Mouse (Mus musculus): ENCODE data around the gene Fam19a2. TPM values are rescaled to one million over a fixed set of nuclear protein-coding genes. Genes with fewer than 3 reads are reported as not detected.

Fam19a2 gene
- polyA plus RNA-seq, 1 experiment, result 0.01 TPM

DNA sequence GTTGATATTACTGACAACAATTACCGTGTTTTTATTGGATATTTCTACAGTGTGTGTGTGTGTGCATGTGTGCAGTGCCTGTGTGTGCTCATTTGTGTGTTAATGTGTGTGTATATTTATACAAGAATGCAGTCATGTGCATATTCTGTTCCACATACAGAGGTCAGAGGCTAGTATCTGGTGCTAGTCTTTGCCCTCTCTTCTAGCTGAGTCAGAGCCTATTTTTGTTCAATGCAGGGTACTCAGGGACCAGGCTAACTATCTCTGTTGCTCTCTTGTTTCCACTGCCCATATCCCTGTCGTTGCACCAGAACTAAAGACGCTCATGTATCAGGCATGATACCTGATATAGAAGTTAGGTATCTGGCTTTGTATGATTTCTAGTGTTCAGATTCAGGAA, 251.0 kb downstream of the Fam19a2 start:
- Histone ChIP-seq H3K36me3 (ENCODE audit: control insufficient read depth, insufficient read depth) (no peaks in the 10 kb centered on the region), H3ac (ENCODE audit: control insufficient read depth, insufficient read length) (no peak overlapping the region), H3K27me3 (ENCODE audit: control insufficient read depth, insufficient read depth, insufficient read length) (no peaks in the 10 kb centered on the region), H3K4me3 (no peak overlapping the region), H3K79me2 (ENCODE audit: control insufficient read depth, insufficient read depth) (no peaks in the 10 kb centered on the region), H3K4me2 (ENCODE audit: low read depth) (no peak overlapping the region)
- no peak for TF ChIP-seq MYOG (IDR thresholded peaks at IDR 0.05; ENCODE audit: control insufficient read depth in 1 of 3, insufficient read depth in 1 of 3, insufficient read length in 2 of 3, low read depth in 2 of 3)
- no peak for TF ChIP-seq MAX (IDR thresholded peaks at IDR 0.05; ENCODE audit: low read depth)
- no peak for TF ChIP-seq MYOD1 (IDR thresholded peaks at IDR 0.05; ENCODE audit: control insufficient read depth in 1 of 3, insufficient read length in 2 of 3, low read depth in 2 of 3)
- TF ChIP-seq POLR2A (IDR thresholded peaks at IDR 0.05; ENCODE audit: insufficient read length, low read depth), result no peak
- no peak for TF ChIP-seq TCF3 (IDR thresholded peaks at IDR 0.05; ENCODE audit: insufficient read length, low read depth)

DNA sequence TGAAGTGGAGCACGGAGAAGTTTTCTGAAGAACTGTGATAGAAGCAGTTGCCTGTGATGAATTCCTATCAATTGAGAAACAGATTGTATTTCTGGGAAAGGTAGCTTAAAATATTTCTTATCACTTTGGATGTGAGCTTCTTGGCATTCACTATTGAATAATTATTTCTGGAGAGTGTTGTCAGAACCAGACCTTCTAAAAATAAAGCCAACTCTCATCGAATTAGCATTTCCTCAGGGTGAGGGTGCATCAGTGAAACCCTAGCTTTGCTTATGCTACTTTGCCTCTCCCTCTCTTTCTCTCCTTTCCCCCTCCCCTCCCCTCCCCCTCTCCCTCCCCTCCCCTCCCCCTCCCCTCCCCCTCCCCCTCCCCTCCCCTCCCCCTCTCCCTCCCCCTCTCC, 256.8 kb downstream of the Fam19a2 start:
- Histone ChIP-seq H3ac (ENCODE audit: control insufficient read depth, insufficient read length) (no peak overlapping the region), H3K27me3 (ENCODE audit: control insufficient read depth, insufficient read depth, insufficient read length) (no peaks in the 10 kb centered on the region)
- no peak for TF ChIP-seq TCF12 (IDR thresholded peaks at IDR 0.05; ENCODE audit: insufficient read depth, poor library complexity, severe bottlenecking)
- TF ChIP-seq CEBPB (IDR thresholded peaks at IDR 0.05; ENCODE audit: insufficient read depth, poor library complexity, severe bottlenecking), result no peak
- TF ChIP-seq MYOD1 (IDR thresholded peaks at IDR 0.05; ENCODE audit: control insufficient read depth in 1 of 3, insufficient read length in 2 of 3, low read depth in 2 of 3), result no peak
- TF ChIP-seq SRF (IDR thresholded peaks at IDR 0.05; ENCODE audit: control insufficient read depth, insufficient read length, low read depth), result no peak

DNA sequence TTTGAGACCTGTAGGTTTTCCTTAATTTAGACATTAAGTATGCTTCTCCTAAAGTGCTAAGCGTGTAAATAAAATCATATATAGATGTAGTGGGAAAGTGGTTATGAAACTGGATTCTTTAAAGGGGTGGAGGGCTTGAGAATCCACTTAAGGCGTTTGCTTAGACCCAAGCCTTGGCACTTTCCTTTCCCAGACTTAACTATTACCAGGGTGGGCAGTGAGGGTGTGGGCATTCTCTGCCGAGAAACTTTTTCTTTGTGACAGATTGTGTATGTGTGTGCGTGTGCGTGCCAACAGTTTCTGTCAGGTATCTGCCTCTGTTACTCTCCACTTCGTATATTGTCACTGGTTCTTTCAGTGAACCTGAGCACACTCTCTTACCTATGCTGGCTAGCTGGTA, 257.4 kb downstream of the Fam19a2 start:
- Histone ChIP-seq H3K27me3 (ENCODE audit: control insufficient read depth, insufficient read depth, insufficient read length) (no peaks in the 10 kb centered on the region), H3K36me3 (ENCODE audit: control insufficient read depth, insufficient read depth) (no peaks in the 10 kb centered on the region), H3K79me2 (ENCODE audit: control insufficient read depth, insufficient read depth) (no peaks in the 10 kb centered on the region), H3K4me3 (no peak overlapping the region), H3K4me2 (ENCODE audit: low read depth) (no peak overlapping the region), H3ac (ENCODE audit: control insufficient read depth, insufficient read length) (no peak overlapping the region)
- TF ChIP-seq TCF3 (IDR thresholded peaks at IDR 0.05; ENCODE audit: insufficient read length, low read depth) (no peak), MYOG (IDR thresholded peaks at IDR 0.05; ENCODE audit: control insufficient read depth in 1 of 3, insufficient read depth in 1 of 3, insufficient read length in 2 of 3, low read depth in 2 of 3) (no peak), MAX (IDR thresholded peaks at IDR 0.05; ENCODE audit: low read depth) (no peak), USF1 (IDR thresholded peaks at IDR 0.05; ENCODE audit: low read depth) (no peak), E2F4 (IDR thresholded peaks at IDR 0.05; ENCODE audit: insufficient read depth) (no peak), REST (IDR thresholded peaks at IDR 0.05; ENCODE audit: insufficient read depth, insufficient read length) (no peak)

More for the DNA sequence above, 256.8 kb downstream of the Fam19a2 start:
- H3K79me2 ChIP-seq (ENCODE audit: control insufficient read depth, insufficient read depth), result no peaks in the 10 kb centered on the region
- H3K4me3 ChIP-seq, result no peak overlapping the region
- H3K4me2 ChIP-seq (ENCODE audit: low read depth), result no peak overlapping the region
- H3K36me3 ChIP-seq (ENCODE audit: control insufficient read depth, insufficient read depth), result no peaks in the 10 kb centered on the region

DNA sequence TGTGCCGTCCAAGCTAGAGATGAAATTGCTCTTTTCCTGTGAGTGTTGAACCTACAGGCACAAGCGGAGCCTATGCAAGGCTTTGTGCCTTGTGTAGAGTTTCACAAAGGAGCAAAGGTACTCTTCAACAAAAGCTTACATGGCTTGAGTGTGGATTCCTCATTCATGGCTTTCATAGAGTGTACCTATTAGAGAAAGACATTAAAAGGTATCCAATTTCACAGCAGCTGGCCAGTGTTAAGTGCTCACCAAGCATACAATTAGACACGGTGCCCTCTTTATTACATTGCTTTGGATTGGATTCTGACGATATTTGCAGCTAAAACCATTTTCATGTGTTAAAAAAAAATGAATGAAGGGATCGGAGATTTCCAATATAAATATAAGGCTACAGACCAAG, 261.6 kb downstream of the Fam19a2 start:
- H3ac ChIP-seq (ENCODE audit: control insufficient read depth, insufficient read length), result no peak overlapping the region
- H3K27me3 ChIP-seq (ENCODE audit: control insufficient read depth, insufficient read depth, insufficient read length), result no peaks in the 10 kb centered on the region
- no peaks in the 10 kb centered on the region for H3K79me2 ChIP-seq (ENCODE audit: control insufficient read depth, insufficient read depth)
- no peak overlapping the region for H3K4me2 ChIP-seq (ENCODE audit: low read depth)
- TF ChIP-seq POLR2AphosphoS2 (IDR thresholded peaks at IDR 0.05; ENCODE audit: insufficient read length, low read depth) (no peak), TCF3 (IDR thresholded peaks at IDR 0.05; ENCODE audit: insufficient read length, low read depth) (no peak), CEBPB (IDR thresholded peaks at IDR 0.05; ENCODE audit: insufficient read depth, poor library complexity, severe bottlenecking) (no peak), MAX (IDR thresholded peaks at IDR 0.05; ENCODE audit: low read depth) (no peak), REST (IDR thresholded peaks at IDR 0.05; ENCODE audit: insufficient read depth, insufficient read length) (no peak), TCF12 (IDR thresholded peaks at IDR 0.05; ENCODE audit: insufficient read depth, poor library complexity, severe bottlenecking) (no peak), MYOD1 (IDR thresholded peaks at IDR 0.05; ENCODE audit: control insufficient read depth in 1 of 3, insufficient read length in 2 of 3, low read depth in 2 of 3) (no peak), USF1 (IDR thresholded peaks at IDR 0.05; ENCODE audit: low read depth) (no peak), SRF (IDR thresholded peaks at IDR 0.05; ENCODE audit: control insufficient read depth, insufficient read length, low read depth) (no peak)
- no peak overlapping the region for H3K4me3 ChIP-seq
- H3K36me3 ChIP-seq (ENCODE audit: control insufficient read depth, insufficient read depth), result no peaks in the 10 kb centered on the region

DNA sequence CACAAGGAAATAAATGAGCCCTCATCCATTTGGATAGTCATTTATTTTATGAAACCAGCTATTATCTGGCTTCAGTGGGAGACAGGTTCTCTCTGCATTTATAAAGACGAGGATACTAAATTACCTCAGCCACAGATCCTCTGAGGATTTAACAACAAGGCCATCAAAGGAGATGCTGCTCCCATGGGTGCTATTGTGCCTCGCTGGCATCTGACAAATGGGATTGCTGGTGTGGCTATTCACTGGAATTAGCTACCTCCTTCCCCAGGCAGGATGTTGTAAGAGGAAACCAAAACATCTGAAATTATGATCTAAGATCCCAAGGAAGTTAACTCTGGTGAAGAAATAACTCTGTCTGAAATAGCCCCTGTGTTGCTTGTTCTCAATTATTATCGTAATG, 262.3 kb downstream of the Fam19a2 start:
- Histone ChIP-seq H3K36me3 (ENCODE audit: control insufficient read depth, insufficient read depth) (no peaks in the 10 kb centered on the region), H3K79me2 (ENCODE audit: control insufficient read depth, insufficient read depth) (no peaks in the 10 kb centered on the region), H3K4me2 (ENCODE audit: low read depth) (no peak overlapping the region), H3K27me3 (ENCODE audit: control insufficient read depth, insufficient read depth, insufficient read length) (no peaks in the 10 kb centered on the region), H3K4me3 (no peak overlapping the region), H3ac (ENCODE audit: control insufficient read depth, insufficient read length) (no peak overlapping the region)
- TF ChIP-seq TCF12 (IDR thresholded peaks at IDR 0.05; ENCODE audit: insufficient read depth, poor library complexity, severe bottlenecking) (no peak), MYOD1 (IDR thresholded peaks at IDR 0.05; ENCODE audit: control insufficient read depth in 1 of 3, insufficient read length in 2 of 3, low read depth in 2 of 3) (no peak), TCF3 (IDR thresholded peaks at IDR 0.05; ENCODE audit: insufficient read length, low read depth) (no peak), POLR2A (IDR thresholded peaks at IDR 0.05; ENCODE audit: insufficient read length, low read depth) (no peak)

DNA sequence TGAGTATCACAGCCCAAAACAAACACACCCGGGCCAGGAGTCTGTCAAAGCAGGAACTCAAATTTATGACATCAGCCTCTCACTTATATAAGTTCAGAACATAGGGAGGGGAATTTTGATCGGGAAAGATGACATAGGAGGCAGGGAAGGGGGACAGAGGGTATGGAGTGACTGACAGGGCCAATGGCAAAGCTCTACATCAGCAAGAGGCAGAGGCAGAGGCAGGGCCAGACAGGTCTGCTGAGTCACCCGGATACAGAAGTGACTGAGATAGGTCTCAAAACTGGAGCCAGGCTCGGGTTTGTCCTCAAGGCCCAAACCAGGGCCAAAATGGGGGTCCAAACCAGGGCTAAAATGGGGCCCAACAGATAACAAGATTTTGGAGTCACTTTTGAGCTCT, 272.3 kb downstream of the Fam19a2 start:
- H3K4me2 ChIP-seq (ENCODE audit: low read depth), result no peak overlapping the region
- TF ChIP-seq TCF12 (IDR thresholded peaks at IDR 0.05; ENCODE audit: insufficient read depth, poor library complexity, severe bottlenecking), result no peak
- no peak for TF ChIP-seq CEBPB (IDR thresholded peaks at IDR 0.05; ENCODE audit: insufficient read depth, poor library complexity, severe bottlenecking)
- no peak for TF ChIP-seq USF1 (IDR thresholded peaks at IDR 0.05; ENCODE audit: low read depth)
- no peaks in the 10 kb centered on the region for H3K79me2 ChIP-seq (ENCODE audit: control insufficient read depth, insufficient read depth)
- H3K27me3 ChIP-seq (ENCODE audit: control insufficient read depth, insufficient read depth, insufficient read length), result no peaks in the 10 kb centered on the region
- no peaks in the 10 kb centered on the region for H3K36me3 ChIP-seq (ENCODE audit: control insufficient read depth, insufficient read depth)
- no peak overlapping the region for H3ac ChIP-seq (ENCODE audit: control insufficient read depth, insufficient read length)
- no peak overlapping the region for H3K4me3 ChIP-seq

Measured in myocyte (in vitro differentiated cells).